Mouse (Mus musculus): ENCODE results near the gene BC049352. TPM values are rescaled to one million over a fixed set of nuclear protein-coding genes. Genes with fewer than 3 reads are reported as not detected.

BC049352 gene
- total RNA-seq (2017), result 0.49 and 0.81 TPM in 2 replicates

DNA sequence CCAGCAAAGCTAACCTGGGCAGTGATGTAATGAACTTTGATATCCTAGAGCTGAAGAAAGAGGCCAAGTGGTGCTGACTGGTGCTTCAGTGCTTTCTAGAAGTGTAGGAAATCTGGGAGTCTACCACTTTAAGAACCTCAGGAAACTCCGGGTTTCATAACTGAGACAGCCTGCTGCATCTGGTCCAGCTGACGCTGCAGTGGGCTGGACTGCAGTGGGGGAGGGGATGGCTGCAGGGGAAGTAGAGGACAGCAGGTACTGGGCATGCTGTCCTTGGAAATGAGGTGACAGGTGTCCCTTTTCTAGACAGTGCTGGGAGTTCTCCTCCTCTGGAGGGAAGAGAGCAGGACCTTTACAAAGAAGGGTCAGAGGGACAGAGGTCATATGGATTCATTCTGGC lies at the start of gene BC049352:
Gene BC049352, plus strand, starts transcription at position 238 of the 400 bp plus-strand sequence.
- no peak for ATAC-seq (ENCODE audit: extremely low read depth, insufficient number of reproducible peaks, low FRiP score, poor library complexity, severe bottlenecking)

DNA sequence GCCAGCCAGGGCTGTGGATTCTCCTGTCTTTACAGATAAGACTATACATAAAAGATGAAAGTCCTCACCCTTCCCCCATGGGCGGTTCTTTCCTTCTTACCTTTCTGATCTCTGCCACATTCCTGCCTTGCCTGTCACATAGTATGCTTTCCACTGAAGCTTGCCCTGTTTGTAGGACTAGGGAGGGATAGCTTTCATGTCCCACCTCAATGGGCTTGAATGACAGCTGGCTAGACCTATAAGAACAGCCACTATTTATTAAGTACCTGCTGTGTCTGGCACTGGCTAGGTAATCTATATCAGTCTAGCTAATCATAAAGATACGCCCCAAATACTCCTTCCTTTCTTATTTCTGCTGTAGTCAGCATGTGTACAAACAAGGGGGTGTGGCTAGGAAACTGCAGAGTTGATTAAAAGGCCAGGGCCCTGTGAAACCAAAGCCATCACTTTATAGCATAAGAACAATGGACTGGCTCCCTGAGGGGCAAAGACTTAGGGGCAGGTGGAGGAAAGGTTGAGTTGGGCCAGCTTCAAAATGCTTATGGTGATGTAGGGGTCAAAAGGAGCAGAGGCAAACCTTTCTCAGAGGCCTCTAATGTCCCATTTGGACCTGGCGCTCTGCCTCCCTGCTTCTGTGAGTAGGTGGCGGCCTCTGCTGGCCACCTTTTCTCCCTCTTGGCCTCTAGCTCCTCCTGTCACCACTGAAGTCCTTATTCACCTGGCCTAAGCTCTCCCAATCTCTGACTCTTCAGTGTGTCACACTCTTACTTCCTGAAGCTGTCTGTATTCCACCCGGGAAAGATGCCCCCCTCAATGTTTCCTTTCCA lies 48.1 kb upstream of the BC049352 start:
- ATAC-seq (ENCODE audit: extremely low read depth, insufficient number of reproducible peaks, low FRiP score, poor library complexity, severe bottlenecking), result peak; percentile 67

DNA sequence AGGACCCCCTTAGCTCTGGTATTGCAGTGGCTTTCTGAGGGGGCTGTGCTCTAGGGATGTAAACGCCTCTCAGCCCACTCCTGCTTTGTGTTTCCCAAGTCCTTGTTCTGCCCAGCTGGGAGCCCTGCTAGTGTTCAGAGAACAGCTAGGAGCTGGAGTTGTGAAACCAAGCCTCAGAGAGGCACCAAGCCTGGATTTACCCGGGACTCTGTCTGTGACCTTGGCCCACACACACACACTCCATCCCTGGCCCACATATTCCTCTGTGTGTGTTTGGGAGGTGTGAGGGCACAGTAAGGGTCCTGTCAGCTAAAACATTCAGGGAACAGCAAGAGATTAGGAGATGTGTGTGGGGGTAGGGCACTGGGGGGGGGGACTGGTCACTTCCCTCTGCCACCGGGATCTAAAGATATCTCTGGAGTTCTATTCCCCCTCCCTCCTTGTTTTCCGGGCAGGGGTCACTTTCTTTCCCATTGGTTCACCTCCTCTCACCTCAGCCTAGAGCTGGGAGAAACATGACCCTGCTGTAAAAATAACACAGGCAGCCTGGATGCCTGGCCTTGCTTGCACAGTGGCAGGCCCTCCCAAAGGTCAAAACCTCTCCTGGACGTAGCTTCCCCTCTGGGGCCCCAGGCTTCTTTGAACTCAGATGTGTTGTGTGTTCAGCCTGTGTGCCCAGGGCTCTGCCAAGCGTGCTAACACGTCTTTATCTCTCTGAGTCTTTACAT lies 45.2 kb upstream of the BC049352 start:
- no peak for ATAC-seq (ENCODE audit: extremely low read depth, insufficient number of reproducible peaks, low FRiP score, poor library complexity, severe bottlenecking)

DNA sequence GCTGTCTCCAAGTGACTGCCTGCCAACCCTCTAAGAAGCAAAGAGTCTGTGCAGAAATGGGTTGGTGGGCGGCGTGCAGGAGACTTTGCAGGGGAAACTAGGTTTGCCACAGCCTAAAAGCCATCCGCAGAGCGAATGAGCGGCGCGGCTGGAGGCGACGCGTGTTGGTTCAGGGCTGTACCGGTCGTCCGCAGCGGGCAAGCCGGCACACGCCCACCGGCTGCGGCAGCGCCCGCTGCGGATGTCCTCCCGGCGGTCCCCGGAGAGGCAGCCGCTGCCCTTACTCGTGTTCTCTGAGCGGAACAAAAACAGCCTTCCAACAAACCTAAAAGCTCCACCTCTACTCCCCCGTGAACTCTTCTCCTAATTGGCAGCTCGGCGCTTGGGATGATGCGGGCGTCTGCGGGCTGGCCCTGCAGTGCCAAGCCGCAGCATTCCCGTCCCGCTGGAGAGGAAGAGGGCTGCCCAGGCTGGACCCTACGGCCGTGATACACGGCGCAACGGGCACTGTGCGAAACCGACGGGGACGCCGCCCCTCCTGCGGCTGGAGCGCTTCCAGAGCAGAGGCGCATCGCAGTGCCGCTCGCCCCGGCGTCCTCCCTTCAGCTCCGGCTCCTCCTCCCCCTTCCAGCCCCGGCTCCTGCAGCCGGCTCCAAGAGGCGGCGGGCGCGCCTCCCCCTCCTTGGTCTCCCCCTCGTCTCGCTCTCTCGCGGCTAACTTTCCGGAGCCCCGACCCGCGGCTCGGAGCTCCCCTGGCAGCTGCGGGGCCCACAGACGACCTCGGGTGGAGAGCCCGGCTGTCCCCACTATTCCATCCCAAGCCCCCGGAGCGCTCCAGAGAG lies 43.4 kb upstream of the BC049352 start, which contains the start of gene Scn4b:
Gene Scn4b, plus strand, starts transcription at position 205 of the 842 bp plus-strand sequence.
- no peak for ATAC-seq (ENCODE audit: extremely low read depth, insufficient number of reproducible peaks, low FRiP score, poor library complexity, severe bottlenecking)

DNA sequence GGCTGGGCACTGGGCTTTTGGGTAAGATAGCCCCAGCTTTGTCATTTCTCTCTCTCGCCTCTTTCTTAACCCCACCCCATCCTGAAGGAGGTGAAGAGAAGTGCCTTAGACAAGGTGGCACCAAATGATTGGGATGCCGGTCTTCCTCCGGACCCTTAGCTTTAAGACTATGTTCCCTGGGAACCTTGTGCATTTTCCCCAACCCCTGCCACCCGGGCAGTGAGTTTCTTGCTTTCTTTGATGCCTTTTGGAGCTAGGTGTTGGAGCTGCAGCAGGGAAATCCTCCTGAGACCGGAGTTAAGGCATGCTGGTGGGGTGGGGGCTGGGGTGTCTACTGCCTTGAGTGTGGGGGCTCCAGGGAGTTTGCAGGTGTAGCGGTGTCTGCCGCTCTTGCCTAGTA lies 42.7 kb upstream of the BC049352 start:
- ATAC-seq (ENCODE audit: extremely low read depth, insufficient number of reproducible peaks, low FRiP score, poor library complexity, severe bottlenecking), result no peak

DNA sequence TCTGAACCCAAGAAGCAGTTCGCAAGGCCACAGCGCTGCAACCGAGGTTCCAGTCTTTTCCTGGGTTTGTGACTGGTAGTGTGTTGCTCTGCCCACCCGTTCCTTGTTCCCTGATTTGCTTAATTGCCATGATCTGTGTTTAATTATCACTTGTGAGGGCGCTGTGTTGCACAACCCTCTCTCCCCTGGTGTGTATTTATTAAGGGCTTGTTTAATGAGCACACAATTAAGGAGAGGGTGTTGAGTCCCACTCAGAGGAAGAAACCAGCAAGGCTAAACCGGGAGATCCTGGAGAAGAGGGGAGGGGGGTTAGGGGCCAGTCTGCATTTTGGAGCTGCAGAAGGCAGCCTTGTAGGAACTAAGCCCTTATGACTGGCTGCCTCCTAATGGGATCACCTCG lies 40.9 kb upstream of the BC049352 start:
- no peak for ATAC-seq (ENCODE audit: extremely low read depth, insufficient number of reproducible peaks, low FRiP score, poor library complexity, severe bottlenecking)

DNA sequence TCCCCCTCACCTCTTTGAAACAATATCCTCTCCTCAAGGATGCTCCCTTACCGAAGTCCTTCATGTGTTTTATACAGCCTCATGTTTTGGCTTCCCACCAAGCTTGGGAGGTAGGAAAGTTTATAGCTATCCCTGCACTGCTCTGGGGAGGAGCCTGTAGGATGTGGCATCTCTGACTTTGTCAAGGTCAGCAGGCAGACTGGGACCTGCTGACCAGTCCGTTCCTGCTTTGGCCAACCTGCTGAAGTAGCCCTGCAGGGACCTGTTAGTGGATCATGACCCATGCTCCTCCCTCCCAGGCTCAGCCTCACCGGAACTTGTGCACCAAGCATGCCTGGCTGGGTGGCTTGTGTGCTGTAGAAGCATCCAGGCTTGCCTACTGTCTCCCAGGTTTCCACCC lies 39.1 kb upstream of the BC049352 start:
- ATAC-seq (ENCODE audit: extremely low read depth, insufficient number of reproducible peaks, low FRiP score, poor library complexity, severe bottlenecking), result no peak

DNA sequence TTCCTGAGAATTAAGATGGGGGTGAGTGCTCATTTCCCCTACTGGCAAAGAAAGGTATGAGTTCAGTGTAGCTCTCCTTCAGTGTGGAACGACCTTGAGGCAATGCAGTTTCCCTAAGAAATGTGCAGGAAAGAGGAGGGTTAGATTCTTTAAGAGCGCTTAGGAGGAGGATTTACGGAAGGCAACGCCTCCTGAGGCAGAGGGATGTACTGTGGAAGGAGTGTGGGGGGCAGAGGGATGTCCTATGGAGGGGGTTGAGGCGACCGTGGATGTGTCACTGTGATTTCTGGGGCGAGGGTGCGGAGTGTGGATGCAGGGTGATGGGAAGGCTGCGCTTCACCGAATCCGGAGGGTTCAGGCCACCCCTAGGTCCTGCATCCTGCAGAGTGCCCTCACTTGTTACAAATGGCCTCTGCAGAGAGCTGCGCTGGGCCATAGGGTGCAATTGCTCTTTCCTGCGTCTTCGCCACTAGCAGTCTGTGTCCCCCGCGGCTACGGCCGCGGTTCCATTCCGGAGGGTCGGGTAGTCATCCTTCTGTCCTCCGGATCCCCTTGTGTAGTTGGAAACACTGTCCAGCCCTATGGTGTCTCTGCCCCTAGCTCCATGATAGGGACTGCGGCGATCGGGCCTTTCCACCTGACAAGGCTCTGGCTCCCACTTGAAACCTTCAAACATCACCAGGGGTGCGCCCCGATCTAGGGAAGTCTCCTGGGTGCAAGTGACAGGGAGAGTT lies 36.1 kb upstream of the BC049352 start:
- no peak for ATAC-seq (ENCODE audit: extremely low read depth, insufficient number of reproducible peaks, low FRiP score, poor library complexity, severe bottlenecking)

DNA sequence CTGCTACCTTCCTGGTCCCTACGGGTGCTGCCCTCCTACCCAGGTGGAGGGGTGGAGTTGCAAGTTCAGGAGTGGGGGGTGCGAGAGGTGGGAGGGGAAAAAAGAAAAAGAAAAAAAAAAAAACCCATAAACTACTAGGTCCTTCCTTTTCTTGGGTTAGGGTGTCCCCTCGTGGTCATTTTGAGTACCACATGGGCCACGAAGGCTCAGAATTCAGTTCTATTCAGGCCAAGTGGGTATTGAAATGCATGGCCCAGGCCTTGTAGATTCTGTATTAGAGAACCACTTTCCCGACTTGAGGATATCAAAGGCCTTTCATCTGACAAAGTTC lies 35.6 kb upstream of the BC049352 start:
- peak; percentile 57; the same call in 1 of the 2 replicates for ATAC-seq (ENCODE audit: extremely low read depth, insufficient number of reproducible peaks, low FRiP score, poor library complexity, severe bottlenecking)

DNA sequence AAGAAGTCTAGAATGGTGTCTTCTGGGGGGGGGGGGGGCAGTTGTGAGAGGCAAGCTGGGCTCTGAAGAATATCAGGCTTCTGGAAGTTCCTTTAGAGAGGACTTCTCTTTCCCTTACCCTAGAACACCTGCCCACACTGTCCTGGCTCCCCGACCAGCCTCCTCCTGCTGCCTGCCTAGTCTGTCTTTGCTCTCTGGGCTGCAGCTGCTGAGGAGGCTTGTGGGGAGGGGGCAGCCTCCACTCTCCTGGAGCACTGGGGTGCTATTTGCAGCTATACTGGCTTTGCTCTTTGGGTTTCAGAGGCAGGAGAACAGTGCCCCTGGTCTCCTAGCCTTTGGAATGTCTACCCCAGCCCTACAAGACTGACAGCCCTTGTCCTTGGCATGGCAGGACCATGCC lies 30.9 kb upstream of the BC049352 start:
- no peak for ATAC-seq (ENCODE audit: extremely low read depth, insufficient number of reproducible peaks, low FRiP score, poor library complexity, severe bottlenecking)

DNA sequence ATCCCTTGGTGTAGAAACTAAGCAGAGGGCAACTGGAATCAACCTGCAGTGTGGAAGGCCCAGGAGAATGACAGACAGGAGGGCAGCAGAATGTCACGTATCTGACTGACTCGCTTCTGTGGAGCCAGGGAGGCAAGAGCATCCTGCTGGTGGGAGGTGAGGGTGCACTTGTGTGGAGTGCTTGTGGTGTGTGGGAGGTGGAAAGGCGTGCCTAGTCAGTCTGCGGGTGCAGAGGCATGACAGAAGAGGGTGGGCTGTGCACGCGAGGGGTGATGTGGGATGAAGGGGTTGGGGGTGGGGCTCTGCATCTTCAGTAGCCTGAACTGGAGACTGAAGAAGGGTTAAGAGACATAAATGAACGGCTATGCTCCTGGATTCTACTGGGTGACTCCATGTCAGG lies 28.4 kb upstream of the BC049352 start:
- ATAC-seq (ENCODE audit: extremely low read depth, insufficient number of reproducible peaks, low FRiP score, poor library complexity, severe bottlenecking), result no peak

DNA sequence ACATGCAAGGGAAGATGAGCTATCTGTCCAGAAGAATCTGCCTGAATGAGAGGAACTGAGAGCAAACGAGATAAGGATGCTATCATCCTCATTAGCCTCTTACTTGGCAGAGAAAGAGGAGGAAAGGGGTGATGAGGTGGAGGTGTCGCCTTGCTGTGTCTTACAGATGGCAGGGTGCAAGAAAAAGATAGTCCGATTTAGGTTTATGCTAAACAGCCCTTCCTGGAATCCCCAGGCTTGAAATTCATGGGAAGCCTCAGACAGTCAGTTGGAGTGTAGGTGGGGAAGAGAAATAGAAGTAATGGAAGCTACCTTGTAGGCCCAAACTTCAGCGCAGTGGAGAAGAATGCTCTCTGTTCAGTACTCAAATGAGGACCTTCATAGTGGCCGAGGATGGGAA lies 13.9 kb upstream of the BC049352 start:
- no peak for ATAC-seq (ENCODE audit: extremely low read depth, insufficient number of reproducible peaks, low FRiP score, poor library complexity, severe bottlenecking)

DNA sequence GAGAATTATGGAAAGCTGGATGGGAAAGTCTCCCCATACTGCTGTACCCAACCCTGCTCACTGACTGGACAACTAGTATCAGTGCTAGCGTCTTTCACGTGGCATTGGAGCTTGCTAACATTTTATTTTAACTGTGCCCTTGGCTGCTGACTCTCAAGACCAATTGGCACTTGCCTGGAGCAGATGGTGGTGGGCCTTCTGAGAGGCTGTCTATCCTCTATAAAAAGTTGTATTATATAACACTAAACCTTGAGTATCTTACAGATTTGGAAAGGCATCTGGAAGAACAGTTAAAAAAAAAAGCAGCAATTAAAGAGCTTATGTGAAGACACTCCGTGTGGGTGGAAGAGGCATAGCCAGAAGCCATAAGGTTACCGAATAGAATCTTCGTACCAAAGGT lies 11.7 kb upstream of the BC049352 start:
- no peak for ATAC-seq (ENCODE audit: extremely low read depth, insufficient number of reproducible peaks, low FRiP score, poor library complexity, severe bottlenecking)

DNA sequence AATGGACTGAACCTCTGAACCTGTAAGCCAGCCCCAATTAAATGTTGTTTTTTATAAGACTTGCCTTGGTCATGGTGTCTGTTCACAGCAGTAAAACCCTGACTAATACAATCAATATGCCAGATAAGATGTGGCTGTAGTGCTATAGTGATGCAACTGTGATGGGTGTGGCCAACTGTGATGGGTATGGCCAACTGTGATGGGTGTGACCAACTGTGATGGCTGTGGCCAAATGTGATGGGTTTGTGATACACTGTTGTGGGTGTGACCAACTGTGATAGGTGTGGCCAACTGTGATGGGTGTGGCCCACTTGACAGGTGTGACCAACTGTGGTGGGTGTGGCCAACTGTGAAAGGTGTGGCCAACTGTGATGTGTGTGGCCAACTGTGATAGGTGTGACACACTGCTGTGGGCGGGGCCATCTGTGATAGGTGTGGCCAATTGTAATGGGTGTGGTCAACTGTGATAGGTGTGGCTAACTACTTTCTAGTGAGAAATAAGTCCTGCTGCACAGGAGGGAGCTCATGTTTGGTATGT lies 10.7 kb upstream of the BC049352 start:
- ATAC-seq (ENCODE audit: extremely low read depth, insufficient number of reproducible peaks, low FRiP score, poor library complexity, severe bottlenecking), result no peak

DNA sequence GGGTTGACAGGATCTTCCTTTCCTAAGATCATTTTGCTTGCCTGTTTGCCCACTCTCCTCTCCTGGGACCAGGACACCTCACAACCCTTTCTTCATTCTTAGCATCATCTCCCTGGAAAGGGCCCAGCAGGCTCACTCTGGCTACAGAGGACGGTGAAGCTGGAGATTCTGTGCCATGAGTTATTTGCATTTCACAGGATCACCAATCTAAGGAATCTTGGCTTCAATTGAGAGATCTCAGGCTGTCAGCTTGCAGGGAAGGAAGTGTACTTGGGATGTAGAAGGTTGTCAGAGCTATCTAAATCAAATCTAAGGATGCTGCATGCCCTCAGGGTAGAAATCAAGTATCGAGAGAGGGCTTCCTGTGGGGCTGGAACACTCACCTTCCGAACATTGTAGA lies 8.3 kb upstream of the BC049352 start:
- no peak for ATAC-seq (ENCODE audit: extremely low read depth, insufficient number of reproducible peaks, low FRiP score, poor library complexity, severe bottlenecking)

DNA sequence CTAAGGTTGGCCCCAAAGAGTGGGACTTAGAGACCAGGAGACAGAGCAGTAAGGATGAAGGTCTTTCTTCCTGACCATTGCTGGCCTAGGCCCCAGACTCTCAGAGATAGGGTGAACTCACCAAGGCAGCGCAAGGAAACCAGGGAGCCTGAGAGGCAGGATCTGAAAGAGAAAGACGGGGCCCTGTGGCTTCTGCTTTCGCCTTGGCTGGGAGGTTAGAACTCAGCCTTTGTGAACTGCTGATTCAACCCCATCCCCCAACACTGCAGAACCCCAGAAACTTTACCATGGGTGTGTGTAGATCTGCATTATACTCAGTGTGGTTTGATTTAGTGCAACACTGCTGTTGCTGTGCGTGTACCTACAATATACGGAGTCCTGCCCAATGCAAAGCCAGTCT lies 2.5 kb upstream of the BC049352 start:
- ATAC-seq (ENCODE audit: extremely low read depth, insufficient number of reproducible peaks, low FRiP score, poor library complexity, severe bottlenecking), result no peak

DNA sequence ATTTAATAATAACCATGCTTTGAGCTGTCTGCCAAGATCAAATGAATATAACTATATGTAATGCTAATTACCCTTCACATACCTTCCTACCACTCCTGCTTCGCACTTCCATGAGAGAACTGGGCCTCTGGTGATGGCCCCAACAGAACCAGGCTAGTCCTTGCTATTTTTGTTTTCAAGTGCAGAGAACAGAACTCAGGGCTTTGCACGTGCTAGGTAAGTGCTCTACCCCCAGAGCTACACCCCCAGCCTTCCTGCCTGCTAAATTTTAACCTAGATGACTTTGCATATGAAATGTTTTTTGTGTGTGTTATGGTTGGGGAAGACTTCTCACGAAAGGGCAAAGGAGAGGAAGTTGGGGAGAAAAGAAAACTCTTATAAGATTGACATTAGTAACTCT lies 714 bp downstream of the BC049352 start:
- ATAC-seq (ENCODE audit: extremely low read depth, insufficient number of reproducible peaks, low FRiP score, poor library complexity, severe bottlenecking), result no peak

DNA sequence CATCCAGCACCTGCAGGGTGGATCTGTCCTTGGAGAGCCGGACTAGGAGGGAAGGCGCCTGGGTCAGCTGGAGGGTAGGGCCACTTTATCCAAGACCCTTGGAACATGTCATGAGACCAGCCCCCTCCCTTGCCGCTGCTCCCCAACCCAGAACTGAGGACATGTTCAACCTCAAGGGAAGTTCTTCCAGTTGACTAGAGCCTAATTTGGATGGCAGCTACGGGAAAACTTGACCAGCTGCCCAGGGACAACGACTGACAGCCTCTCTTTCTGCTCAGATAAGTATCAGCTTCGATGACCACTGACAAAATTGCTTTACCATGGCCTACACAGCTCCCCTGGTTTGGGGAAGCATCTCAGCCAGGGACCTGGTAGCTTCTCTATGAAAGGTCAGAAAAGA lies 1.5 kb downstream of the BC049352 start:
- no peak for ATAC-seq (ENCODE audit: extremely low read depth, insufficient number of reproducible peaks, low FRiP score, poor library complexity, severe bottlenecking)

DNA sequence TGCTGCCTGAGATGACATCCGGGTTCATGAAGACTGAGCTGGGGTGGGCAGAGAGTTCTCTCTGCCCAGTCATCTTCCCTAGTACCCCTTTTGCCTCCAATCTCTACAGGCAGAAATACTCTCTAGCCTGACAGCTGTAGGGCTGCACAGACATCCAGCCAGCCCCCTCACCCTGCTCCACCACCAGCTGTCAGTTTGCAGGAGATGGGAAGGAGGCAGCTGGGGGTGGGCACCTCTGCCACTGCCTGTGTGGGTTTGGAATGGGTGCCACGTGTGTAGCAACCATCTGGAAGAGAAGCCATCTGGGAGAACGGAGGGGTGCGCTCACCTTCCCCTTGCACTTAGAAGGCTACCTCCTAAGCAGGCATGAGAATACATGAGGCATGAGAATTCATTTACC lies 3.4 kb downstream of the BC049352 start:
- ATAC-seq (ENCODE audit: extremely low read depth, insufficient number of reproducible peaks, low FRiP score, poor library complexity, severe bottlenecking), result no peak

Data from neutrophil, adult 5-6 weeks (primary cell).